Mouse (Mus musculus) adrenal gland, adult 8-10 months (tissue): ENCODE results near the gene Emp2. TPM values are rescaled to one million over a fixed set of nuclear protein-coding genes. Genes with fewer than 3 reads are reported as not detected.

Experiments used
- DNase-seq: peaks from one replicate; pipeline ENCODE4 v3.0.0; 2022
- total RNA-seq, 4 experiments: library from RNA; stranded (reverse); gene quantifications; 2 replicates each; pipeline ENCODE4 v1.2.4; 2022

Emp2 gene
- total RNA-seq, result 1 to 10 TPM; 4.9 to 7.5 (median 6.0) TPM

DNA sequence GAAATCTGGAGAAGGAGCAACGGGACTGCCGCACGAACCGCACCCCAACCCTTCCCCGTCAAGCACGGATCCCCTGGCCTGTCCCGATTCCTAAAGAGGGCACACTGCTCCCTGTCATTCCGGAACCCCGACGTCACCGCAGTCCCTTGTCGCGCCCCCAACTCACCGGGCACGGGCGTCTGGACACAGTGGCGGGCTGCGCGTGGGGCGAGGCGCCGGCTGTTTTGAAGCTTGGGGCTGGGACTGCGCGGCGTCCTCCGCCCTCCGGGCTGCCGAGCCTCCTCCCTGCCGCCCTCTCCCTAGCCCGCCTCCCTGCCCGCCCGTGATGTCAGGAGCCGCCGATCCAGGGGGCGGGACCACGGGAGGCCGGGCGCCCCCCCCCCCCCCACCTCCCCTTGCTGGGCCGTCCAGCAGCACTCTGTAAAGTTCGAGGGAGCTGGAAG lies at the start of gene Emp2:
TSS of gene Emp2 (minus strand) at position 323 of the 443 bp plus-strand sequence.
- peak; percentile 19 for DNase-seq

DNA sequence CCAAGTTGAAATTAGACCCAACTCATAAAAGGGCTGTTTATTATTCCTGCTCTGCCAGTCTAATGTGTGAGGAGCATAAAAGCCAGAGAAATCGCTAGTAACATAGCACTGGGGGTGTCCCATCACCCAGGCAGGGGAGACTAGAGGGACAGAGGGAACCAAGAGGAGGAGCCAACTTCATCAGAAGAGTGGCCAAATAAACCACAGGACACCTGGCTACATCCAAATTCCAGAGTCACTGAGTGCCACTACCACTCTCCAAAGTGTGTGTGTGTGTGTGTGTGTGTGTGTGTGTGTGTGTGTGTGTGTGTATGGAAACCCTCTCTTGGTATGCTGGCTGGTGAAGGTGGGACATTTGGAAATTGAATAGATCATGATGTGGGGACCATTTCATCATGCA lies 49.3 kb upstream of the Emp2 start:
- no peak for DNase-seq

DNA sequence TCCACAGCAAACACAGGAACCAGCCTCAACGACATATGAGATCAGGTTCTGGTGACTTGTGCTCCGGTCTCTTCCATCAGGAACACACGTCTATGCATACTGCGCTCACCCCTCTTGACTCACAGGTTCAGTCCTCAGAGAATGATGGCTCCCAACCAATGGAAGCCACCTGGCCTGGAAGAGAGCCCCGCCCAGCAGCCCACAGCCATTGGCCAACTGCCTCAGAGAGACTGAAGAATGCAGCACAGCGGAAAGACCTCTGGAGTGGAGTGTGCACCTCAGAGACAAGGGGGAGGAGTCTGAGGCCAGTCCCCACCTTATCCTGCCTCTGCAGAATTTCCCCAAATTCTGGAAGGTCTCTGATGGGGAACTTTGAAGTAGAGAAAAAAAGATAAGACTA lies 45.5 kb upstream of the Emp2 start:
- DNase-seq, result no peak

DNA sequence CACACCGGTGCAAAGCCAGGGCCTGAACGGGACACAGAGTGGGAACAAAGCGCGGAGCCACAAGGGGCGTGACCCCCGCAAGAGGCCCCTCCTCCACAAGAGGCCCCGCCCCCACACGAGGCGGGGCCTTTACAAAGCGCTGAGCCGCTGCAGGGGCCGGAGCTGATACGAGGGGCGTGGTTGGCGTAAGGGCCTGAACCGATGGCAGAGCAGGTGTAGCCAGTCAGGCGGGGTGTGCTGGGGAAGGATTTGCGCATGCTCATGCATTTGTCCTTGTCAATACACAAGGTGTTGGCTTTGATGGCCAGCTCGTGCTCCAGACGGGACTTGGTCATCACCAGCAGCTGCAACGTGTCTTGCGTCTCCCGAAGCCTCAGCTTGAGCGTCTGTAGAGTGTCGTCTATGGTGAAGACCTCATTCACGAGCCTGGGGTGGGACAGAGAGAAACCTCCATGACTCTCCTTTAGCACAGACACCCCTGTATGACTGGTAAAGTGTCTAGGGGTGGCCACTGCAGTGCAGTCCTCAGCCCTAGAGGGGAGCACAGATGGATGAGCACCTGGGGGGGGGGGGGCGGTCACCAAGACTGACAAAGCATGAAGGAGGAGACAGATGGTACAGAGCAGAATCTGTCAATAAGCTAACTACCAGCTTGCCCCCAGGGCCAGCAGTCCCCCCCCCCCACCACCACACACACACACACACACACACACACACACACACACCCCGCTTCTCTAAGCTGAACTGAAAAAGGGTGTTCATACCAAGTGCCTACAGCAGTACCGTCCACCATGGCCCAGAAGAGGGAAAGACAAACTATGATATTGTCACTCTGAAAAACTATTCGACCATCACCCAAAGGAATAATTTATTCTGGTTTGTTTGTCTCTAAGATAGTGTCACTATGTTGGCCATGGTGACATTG lies 44.5 kb upstream of the Emp2 start:
- no peak for DNase-seq

DNA sequence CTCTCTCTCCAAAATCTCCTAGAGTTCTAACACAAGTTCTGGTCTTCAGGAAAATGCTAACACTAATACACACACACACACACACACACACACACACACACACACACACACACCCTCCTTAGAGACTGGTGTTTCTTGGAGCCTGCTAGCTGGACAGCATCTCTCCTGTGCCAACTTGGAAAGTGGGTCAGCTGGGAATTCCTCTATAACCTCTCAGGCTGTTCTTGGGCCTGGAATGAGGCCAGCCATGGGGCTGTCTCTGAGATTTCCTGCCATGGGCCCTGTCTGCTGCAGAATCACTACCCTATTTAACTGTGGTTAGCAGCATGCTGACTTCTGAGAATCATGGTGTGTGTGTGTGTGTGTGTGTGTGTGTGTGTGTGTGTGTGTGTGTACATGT lies 41.2 kb upstream of the Emp2 start:
- DNase-seq, result peak; percentile 21

DNA sequence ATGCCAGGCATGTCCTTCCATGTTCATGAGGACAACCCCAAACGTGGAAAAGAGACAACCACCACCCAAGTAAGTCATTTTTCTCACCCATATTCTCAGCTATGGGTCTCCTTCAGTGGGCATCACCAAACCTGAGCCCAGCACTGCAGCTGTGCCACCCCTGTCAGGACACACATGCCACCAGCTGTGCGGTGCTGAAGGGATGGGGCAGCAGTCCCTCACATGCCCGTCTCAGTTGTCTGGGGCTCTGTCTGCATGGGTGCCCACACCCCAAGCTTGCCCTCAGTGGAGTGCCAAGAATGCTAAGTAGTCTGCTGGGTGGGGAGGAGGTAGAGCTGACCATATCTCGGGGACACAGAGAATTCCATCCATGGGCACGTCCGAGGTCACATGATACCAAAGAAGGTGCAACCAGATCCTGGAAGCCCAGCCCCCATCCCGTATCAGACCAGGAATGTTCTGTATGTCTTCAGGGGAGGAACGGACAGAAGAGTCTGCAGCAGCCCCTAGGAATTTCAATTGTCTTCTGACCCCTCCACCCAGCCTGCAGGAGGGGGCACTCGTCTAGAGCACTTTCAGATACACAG lies 37.4 kb upstream of the Emp2 start:
- no peak for DNase-seq

DNA sequence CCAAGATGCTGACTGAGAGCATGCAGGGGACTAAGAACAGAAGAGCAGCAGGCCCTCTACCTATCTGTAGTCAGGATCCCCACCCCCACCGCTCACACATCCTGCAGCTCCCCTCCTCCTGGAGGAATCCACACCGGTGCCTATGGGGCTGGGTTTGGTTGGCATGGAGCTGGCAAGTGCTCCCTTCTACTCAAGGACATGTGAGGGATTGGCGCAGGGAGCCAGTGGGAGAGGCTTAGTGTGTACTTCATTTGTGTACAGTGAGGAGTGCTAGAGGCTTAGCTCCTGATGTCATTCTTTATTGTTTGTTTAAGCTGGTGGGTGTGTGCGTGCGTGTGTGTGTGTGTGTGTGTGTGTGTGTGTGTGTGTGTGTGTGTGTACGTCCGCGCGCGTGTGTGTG lies 36.1 kb upstream of the Emp2 start:
- DNase-seq, result peak; percentile 19

DNA sequence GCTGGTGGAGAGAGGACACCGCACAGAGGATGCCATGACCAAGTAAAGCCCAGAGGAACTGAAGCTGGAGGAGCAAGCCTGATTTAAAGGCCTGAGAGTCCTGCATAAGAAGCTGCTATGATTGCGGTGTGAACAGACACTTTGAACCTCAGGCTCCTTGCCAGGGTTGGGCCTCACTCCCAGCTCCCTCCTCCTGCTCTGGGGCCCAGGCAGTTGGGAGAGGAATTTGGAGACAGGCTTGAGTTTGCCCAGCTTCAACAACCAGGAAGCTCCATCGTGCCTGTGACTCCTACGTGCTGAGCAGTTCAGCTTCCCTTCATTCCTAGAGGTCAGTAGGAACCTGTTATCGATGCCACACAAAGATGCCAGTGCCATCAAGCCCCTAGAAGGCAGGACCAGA lies 35.7 kb upstream of the Emp2 start:
- no peak for DNase-seq

DNA sequence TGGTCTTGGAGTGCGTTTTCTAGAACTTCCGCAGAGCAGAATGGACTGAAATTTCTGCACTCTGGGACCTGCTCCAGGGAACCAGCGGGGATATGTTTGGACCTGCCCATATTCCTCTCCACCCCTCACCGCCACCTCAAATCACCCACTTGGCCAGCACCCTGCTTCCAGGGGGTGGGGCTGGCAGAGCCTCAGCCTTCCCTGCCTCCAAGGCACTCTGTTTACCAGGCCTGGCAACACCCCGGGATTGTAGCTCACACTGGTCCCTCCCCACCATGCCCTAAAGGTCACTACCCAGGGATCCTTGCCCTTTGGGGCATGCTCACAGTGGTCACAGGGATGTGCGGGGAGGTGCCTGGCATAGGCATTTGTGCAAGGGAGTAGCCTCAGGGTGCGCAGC lies 33.8 kb upstream of the Emp2 start:
- DNase-seq, result peak; percentile 24

DNA sequence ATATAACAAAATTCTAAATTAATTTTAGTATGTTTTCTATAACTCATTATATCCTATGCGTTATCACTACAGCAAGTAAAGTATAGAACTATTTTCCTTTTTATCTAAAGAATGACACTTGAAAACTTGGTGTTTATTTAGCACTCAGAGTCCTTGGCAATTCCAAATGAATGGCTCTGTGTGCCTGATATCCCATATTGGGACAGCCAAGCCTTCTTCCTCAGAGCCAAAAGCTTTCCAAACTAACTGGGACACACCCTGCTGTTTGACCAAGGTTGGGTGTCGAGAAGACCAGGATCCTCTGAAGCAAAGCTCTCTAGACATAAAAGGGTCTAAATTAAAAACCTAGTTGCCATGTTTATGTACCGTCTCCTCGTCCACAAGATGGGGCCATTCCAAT lies 27.3 kb upstream of the Emp2 start:
- no peak for DNase-seq

DNA sequence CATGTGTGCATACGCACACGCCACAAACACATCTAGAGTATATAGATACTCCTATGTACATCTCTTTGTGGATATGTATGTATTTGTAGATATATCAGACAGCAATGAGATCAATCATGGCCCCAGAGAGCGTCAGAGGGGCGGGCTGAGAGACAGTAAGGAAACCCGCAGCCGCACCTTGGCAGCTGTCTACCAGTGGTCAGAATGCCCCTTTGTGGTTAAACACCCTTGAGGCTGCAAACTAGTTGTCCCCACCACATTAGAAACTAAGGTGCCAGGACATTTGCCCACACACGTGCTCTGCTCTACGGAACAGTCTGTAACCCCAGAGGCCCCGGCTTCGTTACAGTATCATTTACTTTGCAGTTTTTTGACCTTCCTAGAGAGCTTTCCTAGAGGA lies 26.2 kb upstream of the Emp2 start:
- DNase-seq, result no peak

DNA sequence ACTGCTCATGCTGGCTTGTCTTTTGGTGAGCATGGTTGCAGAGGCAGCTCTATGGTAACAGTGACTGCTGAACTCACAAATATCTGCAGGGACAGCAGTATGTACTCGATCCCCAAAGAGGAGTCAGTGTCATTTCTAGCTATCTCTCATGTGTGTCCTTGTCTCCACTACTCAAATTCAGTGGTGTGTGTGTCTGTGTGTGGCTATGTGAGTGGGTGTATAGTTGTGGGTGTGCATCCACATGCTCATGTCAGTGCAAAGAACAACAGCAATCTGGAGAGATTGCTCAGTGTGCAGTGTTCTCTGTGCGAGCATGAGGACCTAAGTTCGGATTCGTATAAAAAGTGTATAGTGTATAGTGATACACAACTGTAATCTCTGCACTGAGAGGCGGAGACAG lies 24.8 kb upstream of the Emp2 start:
- no peak for DNase-seq

DNA sequence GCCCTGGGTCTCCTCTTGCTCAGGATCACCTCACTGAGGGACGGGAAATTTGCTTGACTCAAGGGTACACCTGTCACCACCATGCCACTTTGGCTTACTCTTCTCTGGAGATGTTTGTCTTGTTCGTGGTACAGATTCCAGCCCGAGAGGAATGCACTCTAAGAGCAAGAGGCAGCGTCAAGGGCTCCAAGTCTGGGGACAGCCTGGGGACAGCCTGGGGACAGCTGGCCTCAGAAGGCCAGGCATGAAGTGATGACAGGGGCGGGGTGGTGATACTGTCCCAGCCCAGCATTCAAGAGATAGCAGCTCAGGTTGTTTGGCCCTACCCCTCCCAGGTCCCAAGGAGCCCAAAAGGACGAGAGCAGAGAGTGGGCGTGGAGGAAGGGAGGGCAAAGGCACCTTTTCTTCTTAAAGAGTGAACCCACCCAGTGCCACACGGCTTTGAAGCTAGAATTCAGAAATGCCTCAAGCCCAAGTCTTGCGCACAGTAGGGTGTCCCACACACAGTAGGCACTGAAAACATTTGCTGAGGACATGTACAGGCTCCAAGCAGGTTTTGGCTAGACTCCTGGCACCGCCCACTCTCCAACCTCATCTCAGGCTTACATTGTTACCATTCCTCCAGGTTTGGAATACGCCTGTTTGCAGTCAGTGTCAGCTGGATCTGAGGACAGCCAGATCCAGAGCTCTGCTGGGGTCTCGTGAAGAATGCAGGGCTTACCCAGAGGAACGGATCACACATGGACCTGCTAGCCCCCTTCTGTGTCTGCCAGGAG lies 23.8 kb upstream of the Emp2 start:
- DNase-seq, result no peak

DNA sequence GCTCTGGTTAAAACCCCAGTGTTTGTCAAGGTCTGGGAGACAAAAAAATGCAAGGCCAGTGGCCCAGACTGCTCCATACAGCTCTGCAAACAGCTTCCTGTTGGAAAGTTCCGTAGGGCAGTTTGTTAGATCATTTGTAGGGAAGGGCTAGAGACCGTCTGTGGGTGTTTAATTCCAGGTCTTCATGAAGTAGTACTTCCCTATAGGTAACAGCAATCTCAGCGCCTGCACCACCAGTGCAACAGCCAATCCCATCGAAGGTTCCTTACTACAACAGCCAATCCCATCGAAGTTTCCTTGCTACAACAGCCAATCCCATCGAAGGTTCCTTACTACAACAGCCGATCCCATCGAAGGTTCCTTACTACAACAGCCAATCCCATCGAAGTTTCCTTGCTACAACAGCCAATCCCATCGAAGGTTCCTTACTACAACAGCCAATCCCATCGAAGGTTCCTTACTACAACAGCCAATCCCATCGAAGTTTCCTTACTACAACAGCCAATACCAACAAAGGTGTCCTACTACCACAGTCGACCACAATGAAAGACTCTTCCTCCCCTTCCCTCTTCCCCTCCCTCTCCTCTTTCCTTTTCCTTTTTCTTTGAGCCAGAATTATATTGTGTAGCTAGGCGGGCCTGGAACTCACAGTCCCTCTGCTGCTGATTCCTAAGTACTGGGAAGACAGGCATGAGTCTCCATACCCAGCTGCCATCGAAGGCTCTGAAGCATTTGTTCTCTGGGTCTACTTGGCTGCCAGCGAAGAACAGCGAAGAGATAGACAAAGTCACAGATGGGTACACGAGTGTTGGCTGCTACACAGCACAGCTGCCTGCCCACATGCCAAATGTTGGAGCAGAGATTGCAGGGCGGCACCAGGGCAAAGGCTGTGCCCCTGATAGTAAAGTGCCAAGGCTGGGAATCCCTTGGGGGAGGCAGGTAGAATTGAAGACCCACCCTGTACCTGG lies 23.0 kb upstream of the Emp2 start:
- peak; percentile 12 for DNase-seq

DNA sequence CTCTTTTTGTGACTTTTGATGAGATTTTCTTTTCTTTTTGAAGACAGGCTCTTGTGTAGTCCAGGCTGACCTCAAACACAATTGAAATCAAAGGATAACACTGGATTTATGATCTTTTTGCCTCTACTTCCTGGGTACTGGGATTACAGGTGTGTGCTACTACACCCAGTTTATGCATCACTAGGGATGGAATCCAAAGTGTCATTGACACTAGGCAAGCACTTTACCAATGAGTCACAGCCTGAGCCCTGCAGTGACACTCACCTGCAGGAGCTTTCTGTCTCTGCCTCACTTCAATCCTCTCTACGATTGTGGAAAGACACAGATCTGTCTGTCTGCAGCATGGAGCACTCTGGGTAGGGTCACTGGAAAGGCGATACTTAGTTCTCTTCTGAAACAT lies 22.2 kb upstream of the Emp2 start:
- DNase-seq, result no peak

DNA sequence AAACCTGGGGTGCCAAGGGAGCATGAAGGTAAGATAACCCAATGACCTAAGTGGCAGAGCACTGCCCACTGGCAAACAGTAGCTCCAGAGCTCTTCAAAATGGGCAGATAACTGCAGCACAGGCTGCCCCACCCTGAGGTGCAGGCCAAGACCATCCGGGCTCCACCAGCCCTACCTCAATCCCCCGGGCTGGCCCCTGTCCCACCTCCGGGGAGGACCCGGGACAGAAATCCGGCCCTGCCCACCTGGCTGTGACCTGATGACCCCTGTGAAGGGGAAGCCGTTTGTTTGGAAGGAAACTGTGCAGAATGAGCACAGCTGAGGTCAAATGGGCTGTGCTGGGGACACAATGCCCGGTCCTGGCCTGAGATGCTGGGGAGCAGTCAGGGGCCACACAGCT lies 19.0 kb upstream of the Emp2 start:
- DNase-seq, result no peak

DNA sequence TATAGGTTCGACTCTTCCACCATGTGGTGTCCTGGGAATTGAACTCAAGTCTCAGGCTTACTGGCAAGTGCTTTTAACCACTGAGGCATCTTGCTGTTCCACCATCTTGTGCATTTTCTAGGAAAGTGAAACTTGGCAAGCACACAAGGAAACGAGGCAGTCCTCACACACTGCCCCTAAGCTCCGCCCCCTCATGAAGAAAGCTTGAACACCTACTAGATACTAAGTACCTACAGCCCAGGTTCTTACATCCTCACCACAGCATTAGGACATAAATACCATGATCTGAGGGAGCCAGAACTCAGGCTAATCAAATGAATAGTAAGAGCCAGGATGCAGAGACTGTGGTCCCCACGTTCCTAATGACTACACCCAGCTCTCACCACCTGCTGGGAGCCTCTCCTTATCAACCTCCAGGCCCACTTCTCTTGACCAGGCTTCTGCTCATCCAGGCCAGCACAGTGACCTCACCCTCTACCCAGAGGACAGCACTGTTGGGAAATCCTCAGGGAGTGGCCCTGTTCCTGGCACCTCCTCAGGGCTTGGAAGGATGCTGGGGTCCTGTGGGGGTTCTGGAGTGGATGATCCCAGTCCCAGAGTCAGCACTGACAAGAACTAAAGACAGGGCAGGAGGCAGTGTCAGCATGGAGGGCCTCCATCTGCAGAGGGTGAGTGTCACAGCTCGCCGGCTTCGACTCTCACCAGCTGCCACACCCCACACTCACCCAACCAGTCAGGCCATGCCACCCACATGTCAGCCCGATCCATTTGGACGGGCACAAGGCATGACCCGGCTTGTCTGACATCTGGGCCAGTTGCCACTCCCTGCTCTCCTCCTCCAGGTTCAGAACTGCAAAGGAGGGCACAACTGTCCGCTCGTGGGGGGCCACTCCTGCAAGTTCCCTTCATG lies 17.1 kb upstream of the Emp2 start:
- DNase-seq, result no peak

DNA sequence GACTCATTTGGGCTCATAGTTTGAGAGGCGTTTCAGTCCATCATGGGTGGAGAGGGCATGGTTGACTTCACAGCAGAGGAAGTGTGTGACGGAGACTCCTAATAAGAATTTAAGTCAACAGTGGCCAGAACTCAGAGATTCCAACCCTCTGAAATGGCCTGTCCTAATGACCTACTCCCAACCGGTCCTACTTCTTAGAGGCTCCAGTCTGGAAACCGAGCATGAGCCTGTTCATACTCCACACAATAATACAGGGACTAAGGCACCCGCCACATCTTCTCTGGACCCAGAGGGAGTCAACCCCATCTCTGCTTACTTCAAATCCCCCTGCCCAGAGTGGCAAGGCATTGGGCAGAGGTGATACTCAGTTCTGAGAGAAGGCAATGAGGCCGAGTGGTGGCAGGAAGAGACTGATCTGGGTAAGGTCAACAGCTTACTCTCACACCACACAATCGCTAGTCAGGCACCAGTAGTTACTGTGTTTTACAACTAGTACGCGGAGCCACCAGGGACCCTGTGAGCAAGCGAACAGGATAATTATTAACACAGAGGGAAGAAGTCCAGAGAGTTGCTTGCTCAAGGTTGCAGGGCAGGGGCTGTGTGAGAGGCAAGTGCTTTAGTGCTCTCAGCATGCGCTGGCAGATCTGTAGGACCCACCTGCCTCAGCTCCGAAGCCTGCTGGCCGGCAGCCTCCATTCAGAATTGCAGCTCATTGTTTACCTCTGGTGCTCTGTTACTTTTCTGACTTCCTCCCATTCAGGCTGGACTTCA lies 14.0 kb upstream of the Emp2 start:
- DNase-seq, result no peak

DNA sequence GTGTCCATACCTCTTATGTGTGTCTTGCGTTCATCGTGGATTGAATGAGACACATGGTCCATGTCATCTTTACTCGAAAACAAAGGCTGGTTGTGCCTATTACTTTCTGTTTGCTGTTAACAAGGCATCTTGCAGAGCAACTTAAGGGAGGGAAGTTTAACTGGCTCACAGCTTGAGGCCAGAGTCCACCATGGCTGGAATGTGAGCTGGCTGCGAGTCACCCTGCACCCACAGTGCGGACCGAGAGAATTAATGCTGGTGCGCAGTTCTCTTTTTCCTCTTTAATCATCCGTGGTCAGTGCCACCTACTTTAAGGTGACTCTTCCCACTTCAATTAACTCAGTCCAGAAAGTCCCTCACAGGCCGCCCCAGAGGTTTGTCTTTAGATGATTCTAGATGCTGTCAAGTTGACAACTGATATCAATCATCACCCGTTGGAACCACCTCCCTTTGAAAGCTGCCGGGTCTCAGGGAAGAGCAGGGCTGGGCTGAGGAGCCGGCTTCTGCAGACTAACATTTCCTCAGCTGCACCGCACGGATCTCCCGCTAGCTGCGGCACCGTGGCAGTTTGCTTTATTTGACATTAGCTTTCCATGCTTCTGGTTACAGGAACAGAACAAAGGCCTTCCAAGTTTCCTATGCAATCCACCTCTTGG lies 6.3 kb upstream of the Emp2 start:
- no peak for DNase-seq

DNA sequence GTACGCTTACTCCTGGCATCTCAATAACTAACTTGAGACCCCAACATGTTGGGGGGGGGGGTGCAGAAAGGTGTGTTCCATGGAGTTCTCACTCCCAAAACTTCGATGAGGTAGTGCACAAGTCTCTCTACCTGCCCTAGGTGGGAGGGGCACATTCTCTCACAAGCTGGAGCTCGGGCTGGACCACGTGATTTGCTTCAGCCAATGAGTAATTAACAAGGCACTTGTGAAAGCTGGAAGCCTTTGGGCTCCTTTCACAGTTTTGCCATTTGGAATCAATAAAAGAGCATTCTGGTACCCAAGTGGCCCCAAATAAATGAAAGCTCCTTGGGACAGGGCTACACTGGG lies 3.4 kb upstream of the Emp2 start:
- no peak for DNase-seq
